Mouse (Mus musculus): Measurements from ENCODE around the gene Bzw1. TPM values are rescaled to one million over a fixed set of nuclear protein-coding genes. Genes with fewer than 3 reads are reported as not detected.

Gene Bzw1
- total RNA-seq, 4 experiments from 2014 or later: 37.6 to 46.4 (median 43.5) TPM

Other genes with a start within 250 kb of the Bzw1 start
- gene Aox4, start 182.5 kb upstream of the Bzw1 start, total RNA-seq (2022): not detected
- under 1 TPM; 0.04 to 0.24 (median 0.08) TPM for gene Aox2, start 114.6 kb upstream of the Bzw1 start, total RNA-seq (2022)
- gene Clk1, start 31.2 kb downstream of the Bzw1 start, total RNA-seq (2022): 10 to 100 TPM; 25.6 to 43.7 (median 30.1) TPM
- 10 to 100 TPM in 1 of 4 experiments, 1 to 10 TPM in 3; 7.2 to 12.2 (median 9.2) TPM for gene Nif3l1, start 52.3 kb downstream of the Bzw1 start, total RNA-seq (2022)
- 10 to 100 TPM; 13.0 to 17.2 (median 13.2) TPM for gene Ppil3, start 52.6 kb downstream of the Bzw1 start, total RNA-seq (2022)
- 10 to 100 TPM; 10.5 to 13.9 (median 12.5) TPM for gene Orc2, start 112.2 kb downstream of the Bzw1 start, total RNA-seq (2022)
- gene Fam126b, start 193.4 kb downstream of the Bzw1 start, total RNA-seq (2022): 10 to 100 TPM in 2 of 4 experiments, 1 to 10 TPM in 2; 6.9 to 11.5 (median 8.8) TPM
- 100 to 1,000 TPM; 138 to 174 (median 156) TPM for gene Ndufb3, start 193.5 kb downstream of the Bzw1 start, total RNA-seq (2022)

All from gastrocnemius, adult 8-10 months (tissue).